Mouse (Mus musculus) embryonic facial prominence, embryonic 14.5 days (tissue): Measurements from ENCODE around the gene Trarg1. TPM values are rescaled to one million over a fixed set of nuclear protein-coding genes. Genes with fewer than 3 reads are reported as not detected.

ENCODE experiments used
- ATAC-seq: fragments of 200-750 bp; cut with Nextera tagmentation; 2 replicates; pipeline ENCODE4 v1.8.0; 2017; ENCODE audit warnings: low read depth, moderate number of reproducible peaks, moderate TSS enrichment
- DNase-seq: peaks from one replicate; pipeline ENCODE4 v3.0.0-alpha.2; 2015; ENCODE audit warnings: low spot score
- H3K27ac ChIP-seq: fragments of 300-500 bp; sonication (generic); replicated peaks from 2 replicates; pipeline ENCODE4 v1.5.1; 2014; ENCODE audit warnings: low read depth, mild to moderate bottlenecking, low read length, moderate library complexity
- H3K27me3 ChIP-seq: fragments of 300-500 bp; sonication (generic); replicated peaks from 2 replicates; pipeline ENCODE4 v1.6.1; 2014; ENCODE audit warnings: low read length; ENCODE audit not compliant: control insufficient read depth, insufficient read depth
- H3K36me3 ChIP-seq: fragments of 300-500 bp; sonication (generic); 2 replicates; pipeline ENCODE4 v1.6.1; 2014; ENCODE audit warnings: low read length, mixed read lengths; ENCODE audit not compliant: control insufficient read depth, insufficient read depth
- H3K4me1 ChIP-seq: fragments of 300-500 bp; sonication (generic); 2 replicates; pipeline ENCODE4 v1.6.1; 2014; ENCODE audit warnings: antibody characterized with exemption, low read length; ENCODE audit not compliant: control insufficient read depth, insufficient read depth
- H3K4me2 ChIP-seq: fragments of 300-500 bp; sonication (generic); 2 replicates; pipeline ENCODE4 v1.6.1; 2014; ENCODE audit warnings: low read depth, mild to moderate bottlenecking, low read length, moderate library complexity, mixed read lengths
- H3K4me3 ChIP-seq: fragments of 300-500 bp; sonication (generic); 2 replicates; pipeline ENCODE4 v1.5.1; 2014; ENCODE audit warnings: low read depth, mild to moderate bottlenecking, low read length
- H3K9ac ChIP-seq: fragments of 300-500 bp; sonication (generic); 2 replicates; pipeline ENCODE4 v1.6.1; 2014; ENCODE audit warnings: low read depth, mild to moderate bottlenecking, low read length, moderate library complexity, mixed read lengths
- H3K9me3 ChIP-seq: fragments of 300-500 bp; sonication (generic); 2 replicates; pipeline ENCODE4 v1.6.1; 2016; ENCODE audit warnings: low read length; ENCODE audit not compliant: control insufficient read depth
- WGBS: fragments of 180-500 bp; shearing (Covaris S2); extraction: QIAGEN DNeasy Blood & Tissue Kit; methylation state at CpG from one replicate; pipeline ENCODE4 v1.1.7; 2014; 5-methylcytosine and 5-hydroxymethylcytosine counted together
- polyA plus RNA-seq: library from polyadenylated mRNA; unstranded; fragments of >200 nt; fragmentation: Nextera tagmentation; extraction: Ambion mirVana; gene quantifications from 2 replicates; pipeline ENCODE4 v1.2.1, GENCODE M21; 2014

Gene Trarg1
- polyA plus RNA-seq, 1 experiment from 2014 or later = 3.9 TPM

DNA sequence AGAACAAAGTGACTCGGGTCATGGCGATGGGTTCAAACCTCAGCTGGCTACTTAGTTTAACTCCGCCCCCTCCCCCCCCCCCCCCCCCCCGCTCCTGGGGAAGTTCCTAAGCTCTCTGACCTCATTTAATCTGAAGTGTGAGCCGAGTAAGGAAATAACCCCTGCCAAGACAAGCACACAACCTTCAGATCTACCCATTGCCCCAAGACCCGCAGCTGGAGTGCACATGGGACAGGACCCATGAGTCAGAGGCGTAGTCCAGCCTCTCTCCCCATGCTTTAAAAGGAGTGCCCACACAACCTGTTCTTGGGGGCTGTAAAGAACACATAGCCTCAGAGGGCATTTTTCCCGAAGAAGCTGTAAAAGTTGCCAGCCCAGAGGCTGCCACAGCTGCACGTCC, 20.0 kb downstream of the Trarg1 start:
- ATAC-seq = no peak
- H3K4me2 ChIP-seq = no peak overlapping the region
- no peak overlapping the region for H3K4me3 ChIP-seq
- H3K27ac ChIP-seq = no peak overlapping the region
- no peaks in the 10 kb centered on the region for H3K9me3 ChIP-seq
- no peak overlapping the region for H3K9ac ChIP-seq
- DNase-seq = no peak
- H3K36me3 ChIP-seq = no peaks in the 10 kb centered on the region
- H3K4me1 ChIP-seq = no peaks in the 10 kb centered on the region
- WGBS = 67% methylated on average over 4 of the region's 9 CpGs
- H3K27me3 ChIP-seq = no peaks in the 10 kb centered on the region

- H3K9me3 ChIP-seq = peaks cover 10% of the 10 kb centered on the region; the same call in 1 of the 2 replicates
- no peak overlapping the region for H3K27ac ChIP-seq
- no peak overlapping the region for H3K9ac ChIP-seq
- DNase-seq (no peak), ATAC-seq (no peak)
- H3K4me1 ChIP-seq = peaks cover 11% of the 10 kb centered on the region; the same call in 1 of the 2 replicates
- no peak overlapping the region for H3K4me2 ChIP-seq
- no peaks in the 10 kb centered on the region for H3K36me3 ChIP-seq
- no peaks in the 10 kb centered on the region for H3K27me3 ChIP-seq
- no peak overlapping the region for H3K4me3 ChIP-seq
- 70% methylated on average over 3 of the region's 3 CpGs for WGBS
These were observed 28.0 kb downstream of the Trarg1 start for GRCm38 (mm10) chr11:76707656-76708055.

DNA sequence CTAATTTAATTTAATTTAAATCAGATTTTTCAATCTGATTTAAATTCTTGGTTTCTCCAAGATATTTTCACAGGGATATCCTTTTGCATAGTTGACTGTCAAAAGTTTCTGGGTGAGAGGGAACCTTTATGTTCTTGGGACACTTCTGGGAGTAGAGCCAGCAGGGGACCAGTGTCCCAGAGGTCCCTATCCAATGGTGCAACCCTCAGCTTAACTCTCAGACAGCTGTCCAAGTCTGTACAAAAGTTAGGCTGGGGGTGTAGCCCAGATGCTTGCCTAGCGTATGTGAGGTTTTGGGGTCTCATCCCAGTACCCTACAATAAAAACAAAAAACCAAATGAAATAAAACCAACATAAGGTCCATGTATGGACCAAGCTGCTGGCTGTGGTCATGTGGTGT, 28.5 kb downstream of the Trarg1 start:
- Histone ChIP-seq H3K27ac (no peak overlapping the region), H3K9me3 (peaks cover 10% of the 10 kb centered on the region; the same call in 1 of the 2 replicates)
- 65% methylated on average over 1 of the region's 1 CpGs for WGBS

GRCm38 (mm10) chr11:76708881-76709280, 29.3 kb downstream of the Trarg1 start:
- no peak for DNase-seq
- H3K27ac ChIP-seq = no peak overlapping the region

More for the DNA sequence above, 28.5 kb downstream of the Trarg1 start:
- Histone ChIP-seq H3K4me1 (peaks cover 11% of the 10 kb centered on the region; the same call in 1 of the 2 replicates), H3K4me2 (no peak overlapping the region), H3K36me3 (no peaks in the 10 kb centered on the region), H3K27me3 (no peaks in the 10 kb centered on the region), H3K9ac (no peak overlapping the region), H3K4me3 (no peak overlapping the region)
- no peak for ATAC-seq
- DNase-seq = no peak

DNA sequence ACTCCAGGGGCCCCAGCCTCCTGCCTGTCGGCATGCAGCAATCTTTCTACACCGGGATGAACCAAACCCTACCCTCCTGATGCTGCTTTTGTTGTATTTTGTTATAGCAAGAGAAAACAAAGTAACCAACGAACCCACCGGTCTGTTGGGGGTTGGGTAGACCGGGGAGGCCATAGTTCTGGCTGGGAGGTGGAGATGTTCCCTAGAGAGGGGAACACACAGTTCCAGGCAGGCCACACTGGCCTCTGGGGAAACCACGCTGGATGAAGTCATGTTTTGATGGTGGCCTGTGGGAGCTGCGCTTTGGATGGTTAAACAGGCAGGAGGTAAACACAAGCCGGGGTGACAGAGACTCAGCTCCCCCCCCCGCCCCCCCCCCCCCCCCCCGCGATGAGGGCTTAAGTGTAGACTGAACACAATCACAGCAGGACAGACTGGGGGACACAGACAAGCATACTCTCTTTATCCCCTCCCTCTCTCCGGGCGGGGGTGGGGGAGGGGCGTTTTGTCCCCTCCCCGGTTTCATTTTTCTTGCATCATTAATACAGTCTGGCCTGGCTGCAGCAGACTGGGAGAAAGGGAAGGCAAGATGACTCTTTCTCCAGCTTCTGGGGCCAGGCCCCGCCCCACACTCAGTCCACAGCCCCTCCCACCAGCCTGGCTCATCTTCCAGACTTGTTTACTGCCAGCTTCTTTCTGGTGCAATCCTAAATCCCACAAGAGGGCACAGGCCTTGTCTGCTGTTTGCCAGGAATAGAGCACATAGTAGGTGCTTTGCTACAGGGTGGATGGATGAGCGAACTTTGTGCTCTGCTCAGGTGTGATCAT, 30.2 kb downstream of the Trarg1 start:
- H3K4me1 ChIP-seq = peaks cover 11% of the 10 kb centered on the region; the same call in 1 of the 2 replicates
- no peak overlapping the region for H3K27ac ChIP-seq
- no peak overlapping the region; the same call in 1 of the 2 replicates for H3K4me2 ChIP-seq
- H3K36me3 ChIP-seq = no peaks in the 10 kb centered on the region
- 22% methylated on average over 14 of the region's 17 CpGs for WGBS
- H3K4me3 ChIP-seq = no peak overlapping the region
- ATAC-seq = peak; percentile 77; the same call in 1 of the 2 replicates
- DNase-seq = peak; percentile 57
- peaks cover 10% of the 10 kb centered on the region; the same call in 1 of the 2 replicates for H3K9me3 ChIP-seq
- H3K27me3 ChIP-seq = no peaks in the 10 kb centered on the region
- peak overlapping the region; percentile 30; the same call in 1 of the 2 replicates for H3K9ac ChIP-seq

More at GRCm38 (mm10) chr11:76708881-76709280, 29.3 kb downstream of the Trarg1 start:
- Histone ChIP-seq H3K9ac (no peak overlapping the region), H3K36me3 (no peaks in the 10 kb centered on the region), H3K9me3 (peaks cover 10% of the 10 kb centered on the region; the same call in 1 of the 2 replicates), H3K4me3 (no peak overlapping the region), H3K27me3 (no peaks in the 10 kb centered on the region), H3K4me1 (peaks cover 11% of the 10 kb centered on the region; the same call in 1 of the 2 replicates), H3K4me2 (no peak overlapping the region)
- ATAC-seq = no peak
- WGBS = 29% methylated on average over 1 of the region's 1 CpGs

DNA sequence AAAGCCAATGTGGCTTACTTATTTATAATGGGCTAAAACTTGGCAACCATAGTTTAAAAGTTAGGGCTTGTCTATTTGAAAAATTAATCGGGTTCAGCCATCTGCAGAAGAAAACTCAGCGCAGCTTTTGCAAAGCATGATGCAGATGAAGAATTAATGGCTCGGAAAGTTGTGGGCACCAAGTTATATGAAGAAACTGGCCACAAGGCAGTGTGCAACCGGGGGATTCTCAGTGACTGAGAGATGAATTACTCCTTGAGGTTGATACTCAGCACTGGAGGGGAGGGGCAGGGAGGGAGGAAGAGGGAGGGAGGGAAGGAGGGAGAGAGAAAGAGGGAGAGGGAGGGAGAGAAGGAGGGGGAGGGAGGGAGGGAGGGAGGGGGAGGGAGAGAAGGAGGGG, 37.4 kb downstream of the Trarg1 start:
- Histone ChIP-seq H3K4me3 (no peak overlapping the region), H3K27ac (no peak overlapping the region), H3K9me3 (no peaks in the 10 kb centered on the region), H3K36me3 (no peaks in the 10 kb centered on the region), H3K4me2 (no peak overlapping the region), H3K9ac (no peak overlapping the region), H3K4me1 (no peaks in the 10 kb centered on the region), H3K27me3 (no peaks in the 10 kb centered on the region)
- no peak for ATAC-seq
- 74% methylated on average over 4 of the region's 4 CpGs for WGBS
- no peak for DNase-seq

- WGBS = 84% methylated on average over 6 of the region's 8 CpGs
- Histone ChIP-seq H3K9ac (no peak overlapping the region), H3K27me3 (no peaks in the 10 kb centered on the region), H3K27ac (no peak overlapping the region), H3K36me3 (peaks cover 21% of the 10 kb centered on the region), H3K9me3 (no peaks in the 10 kb centered on the region), H3K4me3 (no peak overlapping the region), H3K4me1 (no peaks in the 10 kb centered on the region), H3K4me2 (no peak overlapping the region)
- no peak for DNase-seq
- no peak for ATAC-seq
These were observed 44.3 kb downstream of the Trarg1 start for GRCm38 (mm10) chr11:76723911-76724310.

DNA sequence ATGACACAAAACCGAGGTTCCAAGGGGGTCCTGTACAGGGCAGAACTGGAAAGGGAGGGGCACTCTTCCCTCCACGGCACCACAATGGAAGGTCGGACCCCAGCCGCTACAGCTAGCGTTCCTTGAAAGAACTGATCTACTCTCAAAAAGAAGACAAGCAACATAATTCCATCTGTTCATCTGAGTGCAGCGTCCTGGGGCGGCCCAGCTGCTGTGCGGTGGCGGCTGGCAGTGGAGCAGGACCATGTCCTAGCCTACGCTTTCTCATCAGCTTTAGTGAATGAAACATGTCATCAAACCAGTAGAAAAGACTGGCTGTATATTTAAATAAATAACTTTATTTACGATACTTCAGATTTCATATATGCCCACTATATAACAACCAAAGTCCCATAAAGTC, 48.5 kb downstream of the Trarg1 start:
- H3K4me2 ChIP-seq = no peak overlapping the region
- no peak for ATAC-seq
- H3K36me3 ChIP-seq = peaks cover 60% of the 10 kb centered on the region
- no peak overlapping the region for H3K9ac ChIP-seq
- no peak overlapping the region for H3K27ac ChIP-seq
- WGBS = 91% methylated on average over 11 of the region's 11 CpGs
- no peaks in the 10 kb centered on the region for H3K9me3 ChIP-seq
- H3K4me3 ChIP-seq = no peak overlapping the region
- H3K4me1 ChIP-seq = no peaks in the 10 kb centered on the region
- no peaks in the 10 kb centered on the region for H3K27me3 ChIP-seq
- no peak for DNase-seq
